ENCODE assay signal across 11 mouse cellular contexts in the genomic region with DNA sequence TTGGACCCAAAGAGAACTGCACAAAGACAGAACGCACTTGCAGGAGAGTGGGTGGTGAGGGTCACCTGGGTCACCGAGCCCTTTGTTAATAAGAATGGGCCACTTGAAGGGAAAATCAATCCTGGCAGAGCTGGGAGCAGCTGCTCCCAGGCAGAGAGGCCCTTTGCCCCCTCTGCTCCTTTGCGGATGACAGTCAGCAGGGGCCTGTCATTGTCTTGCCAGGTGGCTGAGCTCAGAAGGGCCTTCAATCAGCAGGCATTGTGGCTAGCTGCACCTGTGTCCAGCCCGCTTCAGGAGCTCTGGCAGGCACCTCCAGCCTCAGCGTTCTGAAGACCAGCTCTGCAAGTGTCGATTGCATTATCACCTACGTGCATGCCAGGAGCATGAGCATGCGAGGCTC. TPM values are rescaled to one million over a fixed set of nuclear protein-coding genes. Genes with fewer than 3 reads are reported as not detected.
A peak's percentile ranks its signal among the peaks of the same experiment; 100 is the strongest.
DNase-seq lines count a peak whose midpoint lies in the region; ATAC-seq lines count a peak whose summit lies in the region.
"Had no signal": no experiment of that assay in that cellular context is flagged by ENCODE, and none has a peak within 500 bp of the region (broad histone marks: within the 10 kb centered on the region; RNA-seq: fewer than 3 reads in every experiment).

No protein-coding gene starts in this region.

- H3K4me2 ChIP-seq in forebrain, embryonic 12.5 days = no peak overlapping the region
- no peak overlapping the region for H3K4me2 ChIP-seq in hindbrain, embryonic 16.5 days (ENCODE audit: low read length)
- no peak overlapping the region; the same call in 1 of the 2 replicates for H3K4me2 ChIP-seq in neural tube, embryonic 12.5 days (replicated peaks)
- H3K4me2 ChIP-seq: embryonic facial prominence, embryonic 12.5 days had no signal

- peak; percentile 78 for DNase-seq in embryo, embryonic 11 days
- no peak for DNase-seq in urinary bladder, postnatal 10 days (ENCODE audit: low spot score)
- DNase-seq in cerebellum, adult 18-20 months = no peak
- DNase-seq in testis, postnatal 10 days (ENCODE audit: low spot score) = no peak
- DNase-seq: kidney, adult 2 months had no signal

- H3K4me1 ChIP-seq in forebrain, embryonic 12.5 days = peaks cover 43% of the 10 kb centered on the region
- H3K4me1 ChIP-seq in hindbrain, embryonic 16.5 days (ENCODE audit: control insufficient read depth, insufficient read depth, low read depth, low read length) = peaks cover 13% of the 10 kb centered on the region
- peaks cover 38% of the 10 kb centered on the region for H3K4me1 ChIP-seq in neural tube, embryonic 12.5 days

- H3K9me3 ChIP-seq in forebrain, embryonic 12.5 days = no peaks in the 10 kb centered on the region
- no peaks in the 10 kb centered on the region for H3K9me3 ChIP-seq in hindbrain, embryonic 16.5 days (ENCODE audit: control insufficient read depth, low read length)
- H3K9me3 ChIP-seq in neural tube, embryonic 12.5 days = no peaks in the 10 kb centered on the region; the same call in 1 of the 2 replicates
- H3K9me3 ChIP-seq: embryonic facial prominence, embryonic 12.5 days had no signal

- no peak overlapping the region for H3K4me3 ChIP-seq in forebrain, embryonic 12.5 days (replicated peaks)
- H3K4me3 ChIP-seq in hindbrain, embryonic 16.5 days (ENCODE audit: low read length) = no peak overlapping the region
- no peak overlapping the region for H3K4me3 ChIP-seq in neural tube, embryonic 12.5 days
- H3K4me3 ChIP-seq: embryonic facial prominence, embryonic 12.5 days had no signal

- peak overlapping the region; percentile 71 for H3K27ac ChIP-seq in forebrain, embryonic 12.5 days
- H3K27ac ChIP-seq in hindbrain, embryonic 16.5 days (ENCODE audit: low read depth, low read length) = no peak overlapping the region
- H3K27ac ChIP-seq in neural tube, embryonic 12.5 days = peak overlapping the region; percentile 23; the same call in 1 of the 2 replicates
- H3K27ac ChIP-seq: embryonic facial prominence, embryonic 12.5 days; liver, embryonic 14.5 days had no signal

- no peaks in the 10 kb centered on the region for H3K36me3 ChIP-seq in forebrain, embryonic 12.5 days (replicated peaks)
- no peaks in the 10 kb centered on the region for H3K36me3 ChIP-seq in hindbrain, embryonic 16.5 days (ENCODE audit: control insufficient read depth, insufficient read depth, low read length)
- peaks cover 3% of the 10 kb centered on the region; the same call in 1 of the 2 replicates for H3K36me3 ChIP-seq in neural tube, embryonic 12.5 days
- H3K36me3 ChIP-seq: embryonic facial prominence, embryonic 12.5 days had no signal

- peak; percentile 76 for ATAC-seq in forebrain, embryonic 12.5 days (ENCODE audit: low FRiP score)
- peak; percentile 7; the same call in 1 of the 2 replicates for ATAC-seq in hindbrain, embryonic 16.5 days
- peak; percentile 76 for ATAC-seq in neural tube, embryonic 12.5 days (ENCODE audit: low FRiP score, low read depth)
- ATAC-seq: Patski had no signal

- WGBS in forebrain, embryonic 12.5 days = 9% methylated on average over 8 of the region's 8 CpGs
- WGBS in hindbrain, embryonic 16.5 days = 15% methylated on average over 8 of the region's 8 CpGs
- 15% methylated on average over 8 of the region's 8 CpGs for WGBS in neural tube, embryonic 12.5 days

- H3K27me3 ChIP-seq in forebrain, embryonic 12.5 days = peaks cover 21% of the 10 kb centered on the region
- H3K27me3 ChIP-seq in hindbrain, embryonic 16.5 days (replicated peaks; ENCODE audit: control insufficient read depth, insufficient read depth, low read length) = no peaks in the 10 kb centered on the region
- no peaks in the 10 kb centered on the region for H3K27me3 ChIP-seq in neural tube, embryonic 12.5 days (replicated peaks)

- no peak overlapping the region for H3K9ac ChIP-seq in forebrain, embryonic 12.5 days
- H3K9ac ChIP-seq in hindbrain, embryonic 16.5 days (ENCODE audit: low read depth, low read length) = no peak overlapping the region
- H3K9ac ChIP-seq in neural tube, embryonic 12.5 days = no peak overlapping the region
- H3K9ac ChIP-seq: embryonic facial prominence, embryonic 12.5 days; liver, embryonic 14.5 days had no signal

RNA-seq across cellular contexts. Expression of a gene that starts 45.6 kb away (rescaled TPM):
- polyA plus RNA-seq in forebrain, embryonic 12.5 days (2016; fragmentation: Nextera tagmentation; extraction: Ambion mirVana) = 53.9 and 56.2 TPM in 2 replicates
- 70.6 and 76.1 TPM in 2 replicates for polyA plus RNA-seq in hindbrain, embryonic 16.5 days (2015; fragmentation: Nextera tagmentation; extraction: Ambion mirVana)
- polyA plus RNA-seq in neural tube, embryonic 12.5 days (2016; fragmentation: Nextera tagmentation; extraction: Ambion mirVana) = 52.8 and 56.0 TPM in 2 replicates

RNA-seq across cellular contexts. Expression of a gene that starts 48.7 kb away (rescaled TPM):
- polyA plus RNA-seq in forebrain, embryonic 12.5 days (2016; fragmentation: Nextera tagmentation; extraction: Ambion mirVana) = 35.2 and 36.4 TPM in 2 replicates
- polyA plus RNA-seq in hindbrain, embryonic 16.5 days (2015; fragmentation: Nextera tagmentation; extraction: Ambion mirVana) = 250 and 269 TPM in 2 replicates
- polyA plus RNA-seq in neural tube, embryonic 12.5 days (2016; fragmentation: Nextera tagmentation; extraction: Ambion mirVana) = 89.8 and 93.4 TPM in 2 replicates

RNA-seq across cellular contexts. Expression of a gene that starts 52.9 kb away (rescaled TPM):
- 16.2 and 16.4 TPM in 2 replicates for polyA plus RNA-seq in forebrain, embryonic 12.5 days (2016; fragmentation: Nextera tagmentation; extraction: Ambion mirVana)
- polyA plus RNA-seq in hindbrain, embryonic 16.5 days (2015; fragmentation: Nextera tagmentation; extraction: Ambion mirVana) = 14.6 and 15.6 TPM in 2 replicates
- polyA plus RNA-seq in neural tube, embryonic 12.5 days (2016; fragmentation: Nextera tagmentation; extraction: Ambion mirVana) = 19.4 and 19.9 TPM in 2 replicates

RNA-seq across cellular contexts. Expression of a gene that starts 54.8 kb away (rescaled TPM):
- polyA plus RNA-seq in forebrain, embryonic 12.5 days (2016; fragmentation: Nextera tagmentation; extraction: Ambion mirVana) = 499 and 516 TPM in 2 replicates
- 428 and 459 TPM in 2 replicates for polyA plus RNA-seq in hindbrain, embryonic 16.5 days (2015; fragmentation: Nextera tagmentation; extraction: Ambion mirVana)
- 463 and 477 TPM in 2 replicates for polyA plus RNA-seq in neural tube, embryonic 12.5 days (2016; fragmentation: Nextera tagmentation; extraction: Ambion mirVana)

Comparison
In these comparisons a context has a peak if more than half of its experiments do, and no peak if none do; other contexts are left out.
1. ATAC-seq: peak in every context shown above with its lines; median percentile 76 in forebrain, embryonic 12.5 days; 76 in neural tube, embryonic 12.5 days; 7 in hindbrain, embryonic 16.5 days.